Mouse (Mus musculus): ENCODE results near the gene Ggact.

DNA sequence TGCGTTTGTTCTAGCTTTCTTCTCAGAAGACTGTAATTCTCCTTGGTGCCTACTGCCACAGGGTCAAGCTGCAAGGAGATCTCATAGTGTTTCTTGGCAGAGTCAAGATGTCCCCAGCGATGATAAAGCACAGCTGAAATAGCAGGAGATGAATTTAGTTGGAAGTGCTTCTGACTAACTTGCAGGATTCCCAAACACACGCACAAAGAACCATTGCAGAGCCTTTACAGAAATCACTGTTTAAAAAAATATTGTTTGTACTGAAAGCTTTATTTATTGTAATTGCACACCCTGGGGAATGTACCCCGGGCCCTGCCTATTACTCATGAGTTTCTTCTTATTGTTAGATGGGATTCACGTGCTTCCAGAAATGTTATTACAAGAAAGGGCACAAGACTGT lies 6.5 kb upstream of the Ggact start:
- TF ChIP-seq GATA1 (IDR thresholded peaks at IDR 0.05; ENCODE audit: borderline replicate concordance, low read length) (no peak), FLI1 (IDR thresholded peaks at IDR 0.05; ENCODE audit: low read length) (no peak)
